Mouse (Mus musculus): ENCODE results near the gene Hist1h2bb. TPM values are rescaled to one million over a fixed set of nuclear protein-coding genes. Genes with fewer than 3 reads are reported as not detected.

Hist1h2bb gene
- total RNA-seq, 2 experiments from 2014 or later: 23.0 to 24.7 TPM

GRCm38 (mm10) chr13:23737091-23737490, 9.4 kb upstream of the Hist1h2bb start:
- no peak for TF ChIP-seq CTCF (conservative IDR thresholded peaks at IDR 0.05)
- Histone ChIP-seq H3K4me3 (no peak overlapping the region), H3K27ac (no peak overlapping the region)
- no peak for DNase-seq (ENCODE audit: low spot score in 2 of 2)

- Histone ChIP-seq H3K27ac (peak overlapping the region; percentile 95), H3K4me3 (peak overlapping the region; percentile 87)
- TF ChIP-seq CTCF (conservative IDR thresholded peaks at IDR 0.05): no peak
- DNase-seq (ENCODE audit: low spot score in 2 of 2): no peak
These were observed 8.5 kb upstream of the Hist1h2bb start for GRCm38 (mm10) chr13:23738041-23738440.

- peak; percentile 80 to 84 for DNase-seq (ENCODE audit: low spot score in 2 of 2)
- TF ChIP-seq CTCF (conservative IDR thresholded peaks at IDR 0.05): no peak
- H3K4me3 ChIP-seq: peak within 1 kb of the TSS; percentile 87
- peak within 1 kb of the TSS; percentile 95 for H3K27ac ChIP-seq
These were observed 7.9 kb upstream of the Hist1h2bb start, which contains the start of gene Hist1h1c for GRCm38 (mm10) chr13:23738677-23739068. Gene Hist1h1c (plus strand): TSS chr13:23738808.

- DNase-seq (ENCODE audit: low spot score in 2 of 2): peak; percentile 90 to 98
- Histone ChIP-seq H3K27ac (peak overlapping the region; percentile 95), H3K4me3 (peak overlapping the region; percentile 87)
- no peak for TF ChIP-seq CTCF (conservative IDR thresholded peaks at IDR 0.05)
These were observed 7.2 kb upstream of the Hist1h2bb start for GRCm38 (mm10) chr13:23739069-23739921.

GRCm38 (mm10) chr13:23739922-23740252, 6.6 kb upstream of the Hist1h2bb start:
- peak overlapping the region; percentile 87 for H3K4me3 ChIP-seq
- no peak for DNase-seq (ENCODE audit: low spot score in 2 of 2)
- TF ChIP-seq CTCF (conservative IDR thresholded peaks at IDR 0.05): no peak
- peak overlapping the region; percentile 95 for H3K27ac ChIP-seq

- H3K27ac ChIP-seq: peak overlapping the region; percentile 95
- H3K4me3 ChIP-seq: peak overlapping the region; percentile 87
- DNase-seq (ENCODE audit: low spot score in 2 of 2): no peak
- no peak for TF ChIP-seq CTCF (conservative IDR thresholded peaks at IDR 0.05)
These were observed 6.2 kb upstream of the Hist1h2bb start for GRCm38 (mm10) chr13:23740256-23740840.

GRCm38 (mm10) chr13:23740910-23741309, 5.6 kb upstream of the Hist1h2bb start:
- no peak for TF ChIP-seq CTCF (conservative IDR thresholded peaks at IDR 0.05)

GRCm38 (mm10) chr13:23742007-23742406, 4.5 kb upstream of the Hist1h2bb start:
- Histone ChIP-seq H3K27ac (no peak overlapping the region), H3K4me3 (no peak overlapping the region)
- no peak for TF ChIP-seq CTCF (conservative IDR thresholded peaks at IDR 0.05)
- no peak for DNase-seq (ENCODE audit: low spot score in 2 of 2)

More at GRCm38 (mm10) chr13:23740910-23741309, 5.6 kb upstream of the Hist1h2bb start:
- Histone ChIP-seq H3K27ac (no peak overlapping the region), H3K4me3 (no peak overlapping the region; the same call in 1 of the 2 replicates)
- no peak for DNase-seq (ENCODE audit: low spot score in 2 of 2)

- no peak overlapping the region for H3K27ac ChIP-seq
- no peak for DNase-seq (ENCODE audit: low spot score in 2 of 2)
- no peak overlapping the region for H3K4me3 ChIP-seq
- TF ChIP-seq CTCF (conservative IDR thresholded peaks at IDR 0.05): no peak
These were observed 3.3 kb upstream of the Hist1h2bb start for GRCm38 (mm10) chr13:23743215-23743614.

GRCm38 (mm10) chr13:23743963-23744362, 2.6 kb upstream of the Hist1h2bb start:
- no peak for DNase-seq (ENCODE audit: low spot score in 2 of 2)
- TF ChIP-seq CTCF (conservative IDR thresholded peaks at IDR 0.05): no peak
- Histone ChIP-seq H3K4me3 (no peak overlapping the region), H3K27ac (no peak overlapping the region)

GRCm38 (mm10) chr13:23744421-23745380, 1.8 kb upstream of the Hist1h2bb start:
- DNase-seq (ENCODE audit: low spot score in 2 of 2): no peak
- Histone ChIP-seq H3K27ac (no peak overlapping the region), H3K4me3 (peak overlapping the region; percentile 59; the same call in 1 of the 2 replicates)
- no peak for TF ChIP-seq CTCF (conservative IDR thresholded peaks at IDR 0.05)

- peak; percentile 82 to 83 for DNase-seq (ENCODE audit: low spot score in 2 of 2)
- H3K27ac ChIP-seq: peak within 1 kb of the TSS; percentile 91
- H3K4me3 ChIP-seq: peak within 1 kb of the TSS; percentile 59
- TF ChIP-seq CTCF (conservative IDR thresholded peaks at IDR 0.05): peak; percentile 33
These were observed 963 bp upstream of the Hist1h2bb start, which contains the start of gene Hist1h3c for GRCm38 (mm10) chr13:23745381-23746161. Gene Hist1h3c (minus strand): TSS chr13:23745602.

All from layer of hippocampus, adult 2 months (tissue).